Mouse (Mus musculus) gastrocnemius, postnatal 36 days (tissue): ENCODE measurements at regions not wholly inside any gene's neighbourhood (a gene's known extent, or its start where the extent isn't known, plus 50 kb on each side); places are given as distances from the start of the nearest gene placed in this dataset.

Source experiments
- DNase-seq, 2 experiments: peaks; one replicate each; pipeline ENCODE4 v3.0.0; 2022
- intact Hi-C: fragments of 180-260 bp; cut with DNase I; formaldehyde crosslinking; loops from one replicate; pipeline ENCODE4 v1.15.1; 2025

- DNase-seq = no peak
- intact Hi-C loops = no loop called here
Observed at GRCm38 (mm10) chr3:34143652-34144051, 62.5 kb upstream of the Dnajc19 start.

- intact Hi-C loops = no loop called here
- DNase-seq = no peak
Observed at GRCm38 (mm10) chr3:34139227-34139626, 58.1 kb upstream of the Dnajc19 start.

DNA sequence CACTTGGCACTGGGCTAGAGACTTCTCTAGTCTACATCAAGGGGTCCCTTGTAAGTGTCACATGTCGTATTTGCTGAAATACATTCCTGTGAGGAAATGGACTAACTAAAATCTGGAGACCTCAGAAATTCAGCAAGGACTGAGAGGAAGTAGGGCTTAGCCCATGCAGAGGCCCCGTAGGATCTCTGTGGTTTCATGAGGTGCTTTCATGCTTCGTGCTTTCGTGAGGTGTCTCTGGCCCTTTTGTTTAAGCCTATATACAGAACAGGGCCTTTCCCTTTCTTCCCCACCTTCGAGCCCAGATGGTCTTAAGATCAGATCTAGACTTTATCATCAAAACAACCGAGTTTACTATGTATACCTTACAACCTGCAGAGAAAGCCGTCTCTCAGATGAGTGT is 56.9 kb upstream of the Dnajc19 start:
- intact Hi-C loops = no loop called here
- DNase-seq = no peak

DNA sequence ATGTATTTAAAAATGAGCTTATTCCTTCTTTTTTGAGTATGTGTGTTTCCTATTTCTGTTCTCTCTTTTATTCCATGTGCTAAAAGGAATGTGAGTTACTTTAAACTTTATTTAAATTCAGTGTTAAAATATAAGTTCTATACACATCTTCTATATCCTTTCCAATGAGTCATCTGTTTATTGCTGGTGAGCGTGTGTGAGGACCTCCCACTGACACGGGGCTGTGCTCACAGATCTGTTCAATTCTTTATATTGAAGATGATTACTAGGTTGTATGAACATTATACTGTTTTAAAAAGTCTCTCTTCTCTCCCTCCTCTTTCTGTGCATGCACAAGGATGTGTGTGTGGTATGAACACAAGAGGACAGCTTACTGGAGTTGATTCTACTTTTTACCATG is 55.3 kb upstream of the Dnajc19 start:
- no peak for DNase-seq
- intact Hi-C loops = no loop called here
